Mouse (Mus musculus) cerebellum, adult 11 months (tissue): ENCODE measurements at regions not wholly inside any gene's neighbourhood (a gene's known extent, or its start where the extent isn't known, plus 50 kb on each side); places are given as distances from the start of the nearest gene placed in this dataset.

Experiments used
- DNase-seq: peaks from one replicate; pipeline ENCODE4 v3.0.0; 2022

DNA sequence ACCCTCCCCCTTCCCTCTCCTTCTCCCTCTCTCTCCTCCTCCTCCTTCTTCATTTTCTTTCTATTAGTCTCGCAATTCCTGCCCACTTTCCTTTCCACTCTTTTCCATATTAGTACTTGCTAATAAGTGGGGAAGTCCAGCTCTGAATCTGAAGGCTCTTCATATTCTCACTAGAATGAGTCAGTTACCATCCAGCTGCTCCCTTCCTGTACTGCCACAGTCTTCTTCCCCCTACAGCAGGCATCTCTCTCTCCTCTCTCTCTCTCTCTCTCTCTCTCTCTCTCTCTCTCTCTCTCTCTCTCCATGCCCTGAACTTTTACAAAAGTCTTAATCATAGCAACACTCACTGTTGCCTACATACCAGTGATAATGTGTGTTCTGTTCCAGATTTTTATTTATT is 226.6 kb upstream of the Pter start:
- no peak for DNase-seq

DNA sequence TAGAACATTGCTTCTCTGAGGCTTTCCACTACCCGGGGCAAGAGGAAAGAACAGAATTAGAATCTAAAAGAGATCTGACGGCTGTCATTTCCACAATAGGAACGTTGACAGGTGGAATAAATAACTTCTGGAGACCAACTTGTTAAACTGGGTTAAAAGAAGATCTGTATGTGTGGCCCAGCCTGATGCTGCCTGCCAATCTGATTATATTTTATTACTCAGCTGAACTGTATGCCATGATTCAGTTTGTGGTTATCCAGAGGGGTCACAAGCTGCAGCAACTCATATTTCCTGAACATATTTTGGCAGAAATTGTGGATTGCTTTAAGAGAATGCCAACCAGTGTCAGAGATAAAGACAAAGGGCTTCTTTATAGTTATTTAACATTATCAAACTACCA is 224.5 kb upstream of the Pter start:
- no peak for DNase-seq

DNA sequence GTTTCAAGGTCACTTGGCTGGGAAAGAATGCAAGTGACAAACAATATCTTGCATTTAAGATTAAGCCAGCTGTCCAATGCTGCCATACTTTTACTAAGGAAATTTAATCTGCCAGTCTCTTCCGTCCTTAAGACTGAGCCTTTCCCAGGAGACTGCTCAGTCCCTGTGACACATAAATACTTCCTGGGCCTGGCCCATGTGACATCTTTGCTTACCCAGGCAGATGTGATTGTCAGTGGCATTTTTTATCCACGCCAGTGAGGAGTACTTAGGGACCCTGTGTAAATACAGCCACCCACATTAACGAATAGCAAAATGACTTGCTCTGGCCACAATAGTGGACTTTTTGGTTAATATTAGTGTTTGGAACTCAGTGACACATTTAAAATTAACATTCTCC is 216.3 kb upstream of the Pter start:
- no peak for DNase-seq

DNA sequence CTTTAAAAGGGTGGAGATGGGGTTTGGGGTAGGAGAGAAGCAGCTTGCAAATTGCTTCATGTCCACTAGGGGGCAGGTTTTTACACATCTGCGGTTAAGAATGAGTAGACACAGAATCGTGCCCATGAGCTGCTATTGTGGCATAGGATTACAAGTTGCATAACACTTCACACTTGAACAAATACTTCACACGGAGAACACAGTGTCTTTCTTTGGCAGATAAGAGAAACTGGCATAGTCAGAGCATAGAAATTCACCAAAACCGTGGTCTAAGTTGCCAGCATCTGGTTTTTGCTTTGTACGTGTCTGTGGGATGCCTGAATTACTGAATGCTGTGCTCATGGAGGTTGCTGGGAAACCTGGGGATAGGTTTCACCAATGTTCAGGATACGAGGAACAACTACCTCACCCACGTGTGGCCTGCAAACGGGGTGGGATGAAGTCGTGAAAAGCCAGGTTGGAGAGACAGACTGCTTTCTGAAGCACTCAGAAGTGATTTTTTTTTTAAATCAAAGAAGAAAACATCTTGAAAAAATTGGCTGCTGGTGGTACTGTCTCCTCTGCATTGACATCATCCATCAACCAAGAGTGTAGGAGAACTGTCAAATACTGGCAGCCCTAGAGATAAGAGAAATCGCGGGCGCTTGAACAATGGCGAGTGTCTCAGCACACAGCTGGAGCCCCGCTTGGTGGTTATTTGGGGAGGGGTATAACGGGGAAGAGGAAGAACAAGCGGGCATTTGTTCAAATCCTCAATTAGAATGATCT is 214.5 kb upstream of the Pter start:
- DNase-seq, result peak; percentile 23

DNA sequence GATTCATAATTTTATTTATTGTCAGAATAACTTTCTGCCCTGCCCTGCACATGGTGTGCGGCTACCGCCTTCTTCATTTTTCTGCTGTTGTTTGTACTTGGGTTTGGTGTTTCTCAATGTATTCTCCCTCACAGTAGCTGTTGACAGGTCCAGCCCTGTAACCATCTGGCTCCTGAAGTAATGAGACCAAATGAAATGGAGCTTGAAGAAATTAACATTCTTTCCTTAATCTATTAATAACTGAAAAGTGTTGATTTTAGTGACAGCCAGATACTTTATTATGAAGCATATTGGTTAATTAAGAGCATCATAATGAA is 214.0 kb upstream of the Pter start:
- no peak for DNase-seq

DNA sequence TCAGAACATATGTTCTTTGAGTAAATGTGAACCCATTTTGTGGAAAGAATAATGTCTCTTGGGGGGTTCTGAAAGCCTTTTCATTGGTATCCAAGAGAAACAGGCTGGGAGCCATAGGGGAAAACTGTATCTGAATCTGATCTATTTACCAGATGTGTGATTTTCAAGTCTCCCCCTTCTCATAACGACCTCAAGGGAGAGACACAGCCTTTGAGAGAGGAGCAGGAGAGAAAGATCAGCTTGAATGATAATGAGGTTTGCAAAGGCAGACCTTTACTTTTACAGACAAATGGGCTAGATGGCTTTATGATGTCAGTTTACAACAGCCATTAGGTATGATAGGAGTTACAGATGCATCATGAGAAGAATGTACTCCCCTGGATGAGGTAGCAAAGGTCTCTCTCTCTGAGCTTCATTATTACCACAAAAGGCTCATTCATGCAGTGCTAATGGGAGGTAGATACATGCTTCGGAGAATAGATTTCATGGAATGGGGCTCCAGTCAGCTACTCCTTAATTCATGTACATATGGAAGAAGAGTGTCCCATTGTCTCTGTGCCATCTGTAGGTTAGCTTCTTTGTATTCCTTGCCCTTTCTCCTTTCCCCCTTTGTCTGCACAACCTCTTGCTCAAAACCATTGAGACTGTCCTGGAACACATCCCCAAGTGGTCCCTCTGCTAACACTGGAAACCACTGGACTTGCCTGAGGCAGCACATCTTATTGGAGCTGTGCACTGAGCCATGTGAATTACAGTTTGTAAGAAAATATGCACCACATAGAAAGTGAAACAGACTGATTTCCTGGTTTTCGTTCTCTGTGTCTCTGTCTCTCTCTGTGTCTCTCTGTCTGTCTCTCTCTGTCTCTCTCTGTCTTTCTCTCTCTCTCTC is 207.5 kb upstream of the Pter start:
- DNase-seq, result no peak

DNA sequence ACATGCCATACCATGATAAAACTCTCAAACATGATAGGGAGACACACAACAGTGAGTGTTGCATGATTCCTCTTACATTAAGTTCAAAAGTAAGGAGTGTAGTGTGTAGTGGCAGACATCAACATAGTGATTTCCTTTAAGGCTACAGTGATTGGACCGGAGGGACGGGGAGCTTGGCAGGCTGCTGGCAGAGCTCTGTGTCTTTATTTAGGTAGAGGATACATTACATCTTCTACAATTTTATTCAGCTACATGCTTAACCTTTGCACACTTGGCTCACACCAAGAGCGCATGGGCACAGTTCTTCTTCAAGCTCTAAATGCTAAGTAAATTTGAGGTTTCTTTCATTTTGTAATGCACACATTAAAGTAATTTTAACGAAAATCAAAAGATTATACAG is 194.6 kb upstream of the Pter start:
- DNase-seq, result no peak

DNA sequence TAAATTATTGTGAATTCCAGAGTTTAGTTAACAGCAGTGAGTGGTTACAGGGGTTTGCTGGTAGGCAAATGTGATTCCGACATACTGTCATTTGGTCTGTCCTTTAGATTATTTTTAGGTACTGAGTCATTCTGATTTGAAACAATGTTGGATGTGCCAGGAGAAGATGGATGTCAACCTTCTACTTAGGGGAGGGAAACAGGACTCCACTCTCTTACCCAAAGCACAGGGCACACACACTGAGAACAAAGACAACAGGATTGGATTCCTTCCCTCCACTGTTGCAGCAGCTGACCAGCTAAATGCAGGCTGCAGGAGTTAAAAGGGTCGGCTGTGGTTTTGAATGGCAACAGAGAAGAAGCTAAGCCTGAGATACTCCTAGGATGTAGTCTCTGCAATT is 186.7 kb upstream of the Pter start:
- DNase-seq, result no peak

DNA sequence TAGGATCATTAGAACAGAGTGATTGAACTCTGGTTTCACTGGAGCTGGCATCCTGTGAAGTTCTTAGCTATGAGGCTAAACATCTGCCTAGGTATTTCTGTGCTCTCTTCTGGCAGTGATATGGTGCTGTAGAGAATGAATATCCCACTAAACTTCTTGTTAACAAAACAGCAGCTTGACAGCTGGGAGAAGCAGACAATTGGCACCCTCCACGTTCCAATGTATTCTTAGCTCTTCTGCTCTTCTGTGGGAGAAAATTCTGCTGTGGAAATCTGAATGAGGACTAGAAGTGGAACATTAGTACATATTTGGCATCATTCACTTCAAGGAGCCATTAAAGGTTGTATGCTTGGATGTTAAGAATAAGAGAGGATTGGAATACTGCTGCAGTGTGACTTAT is 177.0 kb upstream of the Pter start:
- DNase-seq, result no peak

DNA sequence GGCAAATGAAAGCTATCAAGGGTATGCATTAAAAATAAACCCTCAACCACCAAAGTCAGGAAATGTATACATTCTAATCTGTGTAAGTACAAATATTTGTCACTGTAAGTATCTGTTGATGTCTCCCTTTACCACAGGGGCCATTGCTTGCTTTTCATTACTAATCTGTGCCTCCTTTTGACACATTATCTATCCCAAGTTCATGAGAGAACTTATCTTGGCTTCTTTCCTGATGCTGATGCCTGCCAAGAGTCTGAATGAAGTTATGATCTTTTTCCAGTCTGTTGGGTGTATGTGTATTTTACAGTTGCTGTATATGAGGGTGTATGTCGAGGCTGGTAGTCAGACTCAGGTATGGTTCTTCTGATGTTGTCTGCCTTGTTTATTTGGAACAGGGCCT is 165.0 kb upstream of the Pter start:
- DNase-seq, result no peak

DNA sequence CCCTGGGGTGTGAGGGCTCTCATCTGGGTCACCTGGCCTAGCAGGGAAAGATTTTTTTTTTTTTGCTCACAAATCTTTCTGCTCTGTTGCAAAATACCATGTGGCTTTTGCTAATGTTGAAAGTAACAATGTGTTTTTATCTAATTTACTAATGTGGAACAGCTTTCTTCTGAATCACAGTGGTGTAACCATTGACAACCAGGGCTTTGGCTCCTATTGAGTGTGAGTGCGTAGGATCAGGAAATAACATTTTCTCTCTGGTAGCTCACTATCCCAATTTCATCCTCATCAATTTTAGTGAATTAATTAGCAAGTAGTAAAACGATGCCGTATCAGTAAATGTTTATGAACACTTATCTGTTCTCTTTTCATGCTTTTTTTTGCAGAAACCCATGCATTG is 163.9 kb upstream of the Pter start:
- no peak for DNase-seq

DNA sequence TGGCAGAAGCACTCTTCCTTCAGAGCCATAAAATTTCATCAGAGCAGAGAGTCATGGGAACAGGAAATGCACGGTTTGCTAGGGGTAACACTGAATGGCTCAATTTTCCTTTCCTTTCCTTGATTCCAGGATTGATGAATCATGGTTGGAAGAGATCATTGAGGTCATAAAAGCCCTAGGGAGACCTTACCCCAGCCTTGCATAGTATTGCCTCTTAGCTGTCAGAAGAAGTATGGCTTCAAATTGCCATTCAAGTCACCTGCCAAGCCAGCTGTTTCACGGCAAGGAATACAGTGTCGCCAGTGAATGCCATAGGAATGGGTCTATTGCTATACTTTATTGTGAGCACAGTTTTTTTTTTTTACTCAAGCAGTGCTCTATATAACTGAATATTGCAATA is 162.4 kb upstream of the Pter start:
- DNase-seq, result no peak

DNA sequence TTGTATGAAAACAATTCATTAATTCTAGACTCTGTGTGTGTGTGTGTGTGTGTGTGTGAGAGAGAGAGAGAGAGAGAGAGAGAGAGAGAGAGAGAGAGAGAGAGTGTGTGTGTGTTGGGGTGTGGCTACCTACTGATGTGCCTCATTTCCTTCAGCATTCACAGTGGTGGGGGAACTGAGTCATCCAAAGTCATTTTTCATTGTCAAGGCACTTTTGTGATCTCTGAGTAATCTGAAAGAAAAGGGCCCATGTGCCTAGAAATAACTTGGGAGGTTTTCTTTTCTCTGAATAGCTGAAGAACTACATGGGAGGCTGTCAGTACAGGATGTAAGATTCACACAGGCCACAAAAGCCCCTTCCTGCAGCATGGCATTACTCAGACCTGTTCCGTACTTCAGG is 159.3 kb upstream of the Pter start:
- no peak for DNase-seq

DNA sequence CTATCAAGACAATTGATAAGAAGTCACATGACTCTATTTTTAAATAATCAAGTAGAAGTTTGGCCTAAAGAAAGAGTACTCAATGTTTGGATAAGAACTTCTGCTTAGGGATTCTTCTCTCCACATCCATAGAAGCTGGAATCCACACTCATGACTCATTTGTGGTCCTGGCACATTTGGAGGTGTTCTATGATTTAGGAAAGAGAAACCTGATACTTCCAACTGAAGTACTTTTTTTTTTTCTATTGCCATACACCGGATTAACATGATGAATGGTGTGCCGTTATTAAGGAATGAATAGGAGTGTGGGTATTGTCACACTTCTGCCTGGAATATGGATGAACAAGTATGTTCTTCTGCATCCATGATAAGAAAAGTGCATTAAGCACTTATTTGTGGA is 158.5 kb upstream of the Pter start:
- DNase-seq, result no peak

DNA sequence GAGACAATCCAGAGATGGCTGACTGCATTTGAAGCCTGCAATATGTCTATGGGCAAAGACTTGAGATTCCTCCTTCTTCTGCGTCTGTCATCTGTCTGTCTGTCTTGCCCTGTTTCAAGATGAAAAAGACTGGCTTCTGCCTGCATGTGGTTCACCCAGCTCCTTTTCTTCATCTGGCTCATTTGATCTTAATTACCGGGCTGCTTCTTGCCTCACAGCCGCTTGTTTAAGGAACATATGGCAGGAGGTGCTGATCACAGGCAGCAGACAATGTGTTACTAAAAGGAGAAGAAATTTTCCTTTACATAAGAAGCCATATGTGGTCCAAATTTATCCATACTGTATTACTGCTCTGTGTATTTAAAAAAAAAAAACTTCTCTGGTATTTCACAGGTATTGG is 147.0 kb upstream of the Pter start:
- no peak for DNase-seq

DNA sequence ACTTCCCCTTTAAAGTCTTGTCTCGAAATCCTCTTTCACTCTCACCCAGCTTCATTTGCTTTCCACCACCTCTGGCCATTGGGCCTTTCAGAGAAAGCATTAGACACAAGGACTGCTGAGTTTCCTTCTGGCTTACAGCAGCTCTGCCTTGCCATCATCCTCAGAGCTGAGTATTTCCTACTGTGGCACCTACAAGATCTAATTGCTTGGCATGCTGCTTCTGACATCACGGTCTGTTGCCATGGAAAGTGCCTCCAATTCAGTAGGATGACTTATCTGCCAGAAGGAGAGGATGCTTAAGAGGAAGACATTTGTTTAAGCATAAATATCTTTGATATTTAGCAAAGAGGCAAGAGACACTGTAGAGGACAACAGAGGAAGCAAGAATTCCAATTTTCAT is 146.1 kb upstream of the Pter start:
- no peak for DNase-seq

DNA sequence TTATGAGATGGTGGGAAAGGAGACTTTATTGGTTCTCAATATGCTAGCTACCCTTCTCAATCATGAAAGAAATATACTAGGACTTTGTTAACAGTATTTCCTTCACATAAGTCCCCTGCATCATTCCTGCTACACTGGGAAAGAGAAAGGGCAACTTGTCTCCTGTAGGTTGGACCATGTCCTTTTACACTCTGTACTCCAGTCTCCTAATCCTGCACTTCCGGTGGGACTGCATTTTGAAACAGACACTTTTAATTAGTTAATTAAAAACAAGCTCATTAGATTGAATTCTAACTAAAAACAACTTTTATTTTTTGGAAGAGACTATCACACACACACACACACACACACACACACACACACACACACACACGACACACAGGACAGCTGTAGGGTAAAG is 131.2 kb upstream of the Pter start:
- no peak for DNase-seq

DNA sequence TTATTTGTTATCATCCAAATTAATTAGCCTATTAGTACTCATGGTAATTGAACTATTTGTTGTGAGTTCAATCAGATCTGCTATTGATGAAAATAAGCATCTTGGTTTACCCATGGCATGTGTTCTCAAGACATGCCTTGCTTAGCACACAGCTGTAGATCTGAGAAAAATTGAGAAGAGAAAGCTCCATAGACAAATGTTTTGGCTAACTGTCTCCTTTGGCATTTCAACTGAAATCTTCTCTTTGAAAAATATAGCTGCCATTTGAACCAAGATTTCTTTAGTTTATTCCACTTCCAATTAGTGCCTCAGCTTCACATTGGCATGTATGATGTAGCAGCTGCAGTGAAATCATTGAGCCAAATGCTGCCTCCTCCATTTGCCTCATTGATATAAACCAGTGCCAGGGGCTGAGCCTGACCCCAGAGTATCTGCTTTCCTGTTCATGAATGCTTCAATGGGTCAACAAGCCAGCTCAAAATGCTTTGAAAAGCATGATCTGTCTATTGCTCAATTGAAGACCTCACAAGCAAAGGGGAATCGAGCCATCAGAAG is 126.1 kb upstream of the Pter start:
- no peak for DNase-seq

DNA sequence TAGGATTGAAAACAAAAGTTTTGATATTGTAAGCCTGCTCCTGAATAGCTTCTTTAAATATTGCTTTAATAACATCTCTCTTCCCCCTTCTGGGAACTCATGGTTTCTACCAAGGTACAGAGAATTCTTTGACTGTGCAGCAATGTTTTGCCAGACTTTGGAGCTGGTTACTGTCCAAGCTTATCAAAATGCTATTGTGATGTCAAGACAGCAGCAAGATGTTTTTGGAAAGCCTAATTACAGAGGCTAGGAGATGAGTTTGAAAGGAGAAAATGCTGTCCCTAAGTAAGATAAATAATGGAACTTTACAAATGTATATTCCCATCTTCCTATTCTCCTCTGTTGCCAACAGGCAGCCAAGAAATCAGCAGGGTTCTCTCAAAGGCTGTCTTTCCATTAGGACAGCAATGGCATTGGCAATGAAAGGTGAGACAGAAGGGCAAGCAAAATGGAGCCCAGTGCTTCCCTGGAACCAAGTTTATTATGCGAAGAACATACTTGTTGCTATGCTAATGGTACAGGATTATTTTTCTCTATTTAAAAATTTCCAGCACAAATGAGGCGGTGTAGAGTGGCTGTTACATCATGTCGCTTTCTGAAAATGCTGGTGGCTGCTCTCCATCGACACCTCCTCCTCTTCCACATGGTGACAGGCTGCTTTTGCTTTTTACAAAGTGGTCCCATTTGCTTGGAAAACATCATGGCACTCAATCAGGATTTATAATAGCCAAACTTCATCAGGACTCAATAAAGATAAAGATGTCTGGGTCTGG is 124.5 kb upstream of the Pter start:
- no peak for DNase-seq

DNA sequence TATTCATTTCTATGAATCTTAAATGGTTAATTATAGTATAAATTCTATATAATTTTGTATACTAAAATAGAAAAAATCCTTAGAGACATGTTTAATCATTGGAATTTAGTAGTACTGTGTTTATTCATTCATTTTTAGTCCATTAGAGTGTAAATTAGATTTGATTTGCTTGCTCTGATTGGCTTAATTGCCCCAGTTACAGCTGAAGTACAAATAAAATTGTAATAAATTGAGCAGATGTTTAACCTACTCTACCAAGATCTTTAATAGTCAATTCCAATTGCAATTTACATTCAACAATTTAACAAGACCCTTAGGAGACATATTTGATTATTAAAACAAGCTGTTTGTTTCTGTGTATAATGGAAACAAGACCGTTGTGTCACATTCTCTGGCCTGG is 121.2 kb upstream of the Pter start:
- no peak for DNase-seq

DNA sequence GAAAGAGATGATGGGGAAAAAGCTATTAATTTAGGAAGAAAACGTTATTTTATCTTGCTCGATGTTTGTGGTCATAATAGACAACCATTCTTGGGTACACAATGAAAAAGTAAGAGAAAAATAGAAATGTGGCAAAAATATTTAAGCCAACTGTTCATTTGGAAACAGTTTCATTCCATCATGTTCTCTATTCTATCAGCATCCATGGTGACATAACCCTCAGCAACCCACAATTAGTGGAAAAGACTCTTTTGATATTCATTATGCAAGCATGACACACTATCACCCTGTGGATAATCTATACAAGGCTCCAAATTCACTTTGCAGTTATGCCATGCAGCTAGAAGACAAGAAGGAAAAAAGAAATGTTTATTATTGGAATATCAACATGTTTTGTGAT is 118.7 kb upstream of the Pter start:
- DNase-seq, result no peak

DNA sequence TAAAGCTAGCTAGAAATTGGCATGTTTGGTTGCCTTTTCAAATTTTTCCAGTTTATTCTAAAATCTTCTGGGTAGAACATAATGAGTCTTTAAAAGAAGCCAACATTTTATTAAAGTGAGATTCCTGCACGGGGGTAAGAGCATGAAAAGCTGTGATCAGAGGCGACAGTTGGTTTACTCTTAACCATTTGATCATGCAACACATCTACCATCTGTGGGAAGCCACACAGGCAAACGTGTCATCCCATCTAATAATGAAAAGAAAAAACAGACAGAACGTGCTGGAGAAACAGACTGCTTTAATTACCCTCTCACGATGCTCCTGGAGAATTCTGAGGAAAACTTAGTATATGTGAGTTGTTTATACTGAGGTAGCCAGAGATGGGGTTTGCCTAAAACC is 115.4 kb upstream of the Pter start:
- DNase-seq, result no peak

DNA sequence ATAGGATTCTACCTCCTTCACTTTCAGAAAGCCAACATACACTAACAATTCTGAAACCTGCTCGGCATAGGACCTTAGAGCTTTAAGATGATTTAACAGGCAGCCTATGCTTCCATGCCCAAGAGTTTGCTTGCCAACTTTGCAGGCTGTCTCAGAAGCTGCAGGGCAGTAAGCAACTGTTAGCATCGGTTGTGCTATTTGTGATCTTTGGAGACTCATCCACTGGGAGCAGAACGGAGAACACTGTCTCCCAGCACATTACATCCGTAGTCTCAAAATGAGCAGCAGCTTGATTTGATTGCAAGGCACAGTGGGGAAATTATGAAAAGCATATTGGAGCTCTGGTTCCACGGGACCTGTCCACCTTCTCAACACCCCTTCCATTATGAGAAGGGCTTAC is 108.5 kb upstream of the Pter start:
- no peak for DNase-seq

DNA sequence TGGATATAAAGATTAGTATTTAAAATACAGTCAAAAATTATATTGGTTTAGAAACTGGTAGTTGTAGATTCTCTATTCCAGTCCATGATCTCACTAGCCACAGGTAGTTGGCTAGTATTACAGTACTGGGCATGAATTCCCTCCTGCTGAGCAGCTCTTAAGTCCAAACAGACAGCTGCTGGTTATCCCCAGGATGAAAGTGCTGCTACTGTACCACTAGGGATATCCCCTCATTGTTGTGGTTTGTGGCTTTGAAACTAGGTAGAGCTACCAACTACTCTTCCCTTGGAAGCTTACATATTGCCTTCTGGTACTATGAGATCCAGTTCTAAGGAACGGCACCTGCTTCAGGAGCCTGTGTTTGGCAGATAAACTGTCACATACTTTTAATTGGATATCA is 97.9 kb upstream of the Pter start:
- DNase-seq, result no peak
